ENCODE assay signal across 15 mouse cellular contexts in genomic region chr13:25570641-25571040, GRCm38 (mm10).
"Had no signal": no experiment of that assay in that cellular context is flagged by ENCODE, and none has a peak within 500 bp of the region (broad histone marks: within the 10 kb centered on the region; RNA-seq: fewer than 3 reads in every experiment).

No protein-coding gene starts in this region.

- H3K4me1 ChIP-seq: limb, embryonic 10.5 days; liver, embryonic 15.5 days; neural tube, embryonic 15.5 days had no signal

- H3K4me3 ChIP-seq: left cerebral cortex, adult 2 months; limb, embryonic 10.5 days; liver, embryonic 15.5 days; myocyte; neural tube, embryonic 15.5 days had no signal

- H3K9me3 ChIP-seq: limb, embryonic 10.5 days; liver, embryonic 15.5 days; neural tube, embryonic 15.5 days had no signal

- ATAC-seq: lung, postnatal 0 days had no signal

- H3K27ac ChIP-seq: left cerebral cortex, adult 2 months; limb, embryonic 10.5 days; liver, embryonic 15.5 days; neural tube, embryonic 15.5 days had no signal

- H3K36me3 ChIP-seq: limb, embryonic 10.5 days; liver, embryonic 15.5 days; neural tube, embryonic 15.5 days had no signal

- DNase-seq: kidney, adult 18-20 months; kidney, postnatal 14 days; lung, adult 2 months; lung, postnatal 36 days; right cerebral cortex, postnatal 4 days; spleen, adult 18-20 months; thymus, adult 18-20 months; thymus, postnatal 14 days had no signal

- H3K9ac ChIP-seq: liver, embryonic 15.5 days; neural tube, embryonic 15.5 days had no signal

- H3K4me2 ChIP-seq: liver, embryonic 11.5 days; liver, embryonic 15.5 days; neural tube, embryonic 15.5 days had no signal

- H3K27me3 ChIP-seq: liver, embryonic 15.5 days; neural tube, embryonic 15.5 days had no signal
